Mouse (Mus musculus) spleen, adult 2 months (tissue): Measurements from ENCODE around the gene 3110082I17Rik. TPM values are rescaled to one million over a fixed set of nuclear protein-coding genes. Genes with fewer than 3 reads are reported as not detected.

ENCODE experiments used
- DNase-seq, 2 experiments: peaks; one replicate each; pipeline versions ENCODE4 v3.0.0 to v3.0.0-alpha.2; 2012 to 2021; ENCODE audit warnings: low spot score in 2 of 2, low read depth in 1 of 2
- H3K27ac ChIP-seq: fragments of 200-500 bp; 2 replicates; pipeline ENCODE4 v1.5.1; 2012; ENCODE audit warnings: low read length, inconsistent platforms; ENCODE audit not compliant: insufficient read depth
- H3K27me3 ChIP-seq: fragments of 200-500 bp; 2 replicates; pipeline ENCODE4 v1.6.1; 2012; ENCODE audit warnings: mild to moderate bottlenecking, moderate library complexity, low read length, inconsistent platforms; ENCODE audit not compliant: control insufficient read depth, insufficient read depth
- H3K36me3 ChIP-seq: fragments of 200-500 bp; 2 replicates; pipeline ENCODE4 v1.6.1; 2012; ENCODE audit warnings: mild to moderate bottlenecking, low read length, inconsistent platforms; ENCODE audit not compliant: control insufficient read depth, insufficient read depth
- H3K4me1 ChIP-seq: fragments of 200-500 bp; 2 replicates; pipeline ENCODE4 v1.6.1; 2011; ENCODE audit warnings: inconsistent platforms; ENCODE audit not compliant: control insufficient read depth, insufficient read depth, insufficient read length
- H3K4me3 ChIP-seq: fragments of 200-500 bp; 2 replicates; pipeline ENCODE4 v1.5.1; 2011; ENCODE audit warnings: mild to moderate bottlenecking, inconsistent platforms; ENCODE audit not compliant: insufficient read depth, insufficient read length; ENCODE audit errors: extremely low read depth
- CTCF ChIP-seq: fragments of 200-500 bp; IDR thresholded peaks from 2 replicates; pipeline ENCODE4 v1.5.1; 2011; ENCODE audit warnings: mild to moderate bottlenecking, inconsistent platforms; ENCODE audit not compliant: insufficient read depth, insufficient read length, insufficient replicate concordance; ENCODE audit errors: extremely low read depth
- POLR2A ChIP-seq: fragments of 200-500 bp; IDR thresholded peaks from 2 replicates; pipeline ENCODE4 v1.6.1; 2011; ENCODE audit warnings: low read depth, low read length, inconsistent platforms
- WGBS: fragments of 180-500 bp; shearing (Covaris S2); methylation state at CpG from one replicate; pipeline ENCODE4 v1.1.7; 2018; 5-methylcytosine and 5-hydroxymethylcytosine counted together
- polyA plus RNA-seq: library from polyadenylated mRNA; depleted of rRNA; stranded (reverse); fragments of >200 nt; gene quantifications from 2 replicates; pipeline ENCODE4 v1.2.3, GENCODE M21; 2012

Gene 3110082I17Rik
- polyA plus RNA-seq, 1 experiment, result 5.2 TPM

DNA sequence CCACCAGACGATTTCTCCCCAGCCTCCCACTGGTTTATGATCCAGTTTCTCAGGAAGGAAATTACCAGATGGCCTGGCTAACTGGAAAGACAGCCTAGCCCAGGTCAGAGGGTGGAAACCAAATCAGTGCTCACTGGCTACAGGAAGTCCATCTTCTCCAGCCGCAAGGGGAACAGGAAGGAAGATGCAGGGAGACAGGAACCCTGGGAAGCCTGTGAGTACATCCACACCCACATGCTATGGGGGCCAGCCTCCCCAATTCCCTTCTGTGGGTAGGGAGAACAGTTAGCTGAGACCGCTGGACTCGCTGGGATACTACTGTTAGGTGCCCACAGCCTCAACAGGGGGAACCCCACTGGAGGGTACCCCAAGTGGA is 72.1 kb downstream of the 3110082I17Rik start:
- 63% methylated on average over 4 of the region's 4 CpGs for WGBS
- DNase-seq, result no peak
- Histone ChIP-seq H3K36me3 (peaks cover 21% of the 10 kb centered on the region), H3K27me3 (no peaks in the 10 kb centered on the region), H3K27ac (peak overlapping the region; percentile 44), H3K4me1 (peaks cover 33% of the 10 kb centered on the region), H3K4me3 (no peak overlapping the region)
- TF ChIP-seq CTCF (no peak), POLR2A (no peak)

DNA sequence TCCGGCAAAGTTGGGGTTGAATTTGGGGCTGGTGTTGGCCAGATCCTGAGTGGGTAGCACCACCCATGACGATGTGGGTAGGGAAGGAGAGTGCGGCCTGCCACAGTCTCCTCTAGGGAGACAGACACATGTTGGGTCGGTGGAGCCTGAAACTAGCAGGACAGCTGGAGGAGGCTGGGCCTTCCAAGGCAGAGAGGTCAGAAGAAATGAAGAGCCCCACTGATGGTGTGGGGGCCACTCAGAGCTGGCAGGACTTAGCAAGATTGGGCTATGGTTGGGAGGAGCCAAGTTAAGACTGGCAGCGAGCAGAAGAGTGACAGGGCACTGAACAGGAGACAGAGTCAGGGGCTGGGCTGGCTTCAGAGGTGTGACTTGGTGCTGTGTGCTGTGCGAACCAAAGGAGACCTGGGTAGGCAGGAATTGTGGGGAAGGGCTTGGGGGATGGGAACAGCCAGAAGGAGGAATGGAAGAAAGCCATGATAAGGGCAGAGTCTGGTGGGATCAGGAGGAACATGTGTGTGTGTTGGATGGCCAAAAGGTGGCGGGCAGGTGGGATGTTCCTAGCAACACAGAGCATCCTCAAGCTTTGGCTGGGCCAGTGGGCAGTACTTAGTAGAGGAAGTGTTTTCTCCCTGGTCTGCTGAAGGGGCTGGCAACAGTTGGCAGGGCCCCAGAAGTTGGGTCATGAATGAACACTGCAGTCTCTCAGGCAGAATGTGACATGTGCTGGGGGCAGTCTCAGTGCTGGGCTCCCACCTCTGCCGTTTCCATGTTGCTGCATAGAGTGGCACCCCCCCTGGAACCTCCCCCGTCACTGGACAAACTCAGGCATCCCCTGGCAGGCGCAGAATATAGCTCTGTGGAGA is 72.8 kb downstream of the 3110082I17Rik start:
- Histone ChIP-seq H3K27me3 (no peaks in the 10 kb centered on the region), H3K27ac (peak overlapping the region; percentile 44), H3K4me1 (peaks cover 39% of the 10 kb centered on the region), H3K4me3 (no peak overlapping the region), H3K36me3 (peaks cover 16% of the 10 kb centered on the region; the same call in 1 of the 2 replicates)
- TF ChIP-seq POLR2A, result no peak
- TF ChIP-seq CTCF, result no peak
- WGBS, result 73% methylated on average over 10 of the region's 10 CpGs
- DNase-seq, result no peak

DNA sequence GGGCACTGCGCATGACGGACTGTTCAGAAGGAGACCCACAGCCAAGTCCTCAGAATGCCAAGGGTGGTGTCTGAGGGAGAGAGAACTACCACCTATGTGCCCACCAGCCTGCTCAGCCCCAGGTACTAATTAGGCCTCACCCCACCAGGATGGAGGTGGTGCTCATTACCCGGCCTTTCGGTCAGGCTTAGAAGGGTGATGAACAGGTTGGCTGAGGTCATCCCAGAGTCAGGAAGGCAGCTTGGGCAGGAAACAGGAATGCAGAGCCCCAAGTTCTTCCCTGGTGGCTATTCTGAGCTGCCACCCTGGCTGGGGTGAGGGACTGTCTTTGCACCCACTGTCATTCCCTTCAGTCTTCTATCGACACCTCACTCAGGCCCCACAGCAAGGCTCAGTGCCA is 74.3 kb downstream of the 3110082I17Rik start:
- Histone ChIP-seq H3K36me3 (peaks cover 11% of the 10 kb centered on the region; the same call in 1 of the 2 replicates), H3K27ac (no peak overlapping the region; the same call in 1 of the 2 replicates), H3K4me3 (no peak overlapping the region), H3K4me1 (peaks cover 41% of the 10 kb centered on the region), H3K27me3 (no peaks in the 10 kb centered on the region)
- WGBS, result 91% methylated on average over 5 of the region's 5 CpGs
- TF ChIP-seq POLR2A (no peak), CTCF (no peak)
- no peak for DNase-seq

DNA sequence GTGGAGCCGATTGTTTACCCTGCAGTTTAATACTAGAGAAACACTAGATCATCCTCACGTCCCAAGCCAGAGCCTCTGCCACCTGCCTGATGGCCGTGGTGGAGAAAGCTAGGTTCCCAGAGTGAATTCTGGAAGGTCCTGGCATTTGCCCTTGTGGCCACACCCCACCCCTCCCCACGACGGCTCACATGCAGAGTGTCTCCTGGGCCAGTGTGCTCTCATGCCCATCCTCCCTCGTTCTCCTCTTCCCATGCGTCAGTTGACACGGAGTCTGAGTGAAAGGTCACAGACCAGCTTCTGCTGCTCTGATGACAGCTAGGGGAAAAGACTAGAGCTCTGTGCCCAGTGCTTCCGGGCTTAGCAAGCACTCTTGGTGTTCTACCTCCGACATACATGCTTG is 75.8 kb downstream of the 3110082I17Rik start:
- WGBS, result 77% methylated on average over 10 of the region's 10 CpGs
- peak overlapping the region; percentile 36; the same call in 1 of the 2 replicates for H3K27ac ChIP-seq
- no peak for DNase-seq

DNA sequence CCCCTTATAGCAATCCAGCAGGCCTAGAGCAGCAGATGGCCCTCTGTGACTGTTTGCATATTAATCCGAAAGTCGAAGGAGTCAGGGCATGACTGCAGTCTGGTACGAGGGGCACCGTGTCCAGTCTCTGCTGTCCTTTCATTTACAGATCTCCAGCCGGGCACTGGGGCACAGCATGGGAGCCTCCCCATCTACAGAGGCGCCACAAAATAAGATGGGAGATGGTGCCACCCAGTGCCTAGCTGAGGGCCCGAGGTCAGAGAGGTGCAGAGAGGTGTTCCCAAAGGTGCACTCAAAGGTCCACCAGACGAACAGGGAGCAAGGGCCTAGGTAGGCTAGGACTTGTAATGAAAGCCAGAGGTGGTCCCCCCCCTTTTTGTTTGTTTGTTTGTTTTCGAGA is 77.1 kb downstream of the 3110082I17Rik start:
- peak overlapping the region; percentile 84 for H3K27ac ChIP-seq
- H3K36me3 ChIP-seq, result peaks cover 5% of the 10 kb centered on the region; the same call in 1 of the 2 replicates
- TF ChIP-seq POLR2A, result no peak
- TF ChIP-seq CTCF, result no peak
- H3K4me1 ChIP-seq, result peaks cover 38% of the 10 kb centered on the region; the same call in 1 of the 2 replicates
- no peaks in the 10 kb centered on the region for H3K27me3 ChIP-seq
- H3K4me3 ChIP-seq, result peak overlapping the region; percentile 6; the same call in 1 of the 2 replicates
- no peak for DNase-seq
- WGBS, result 55% methylated on average over 9 of the region's 9 CpGs

More for the DNA sequence above, 75.8 kb downstream of the 3110082I17Rik start:
- H3K4me1 ChIP-seq, result peaks cover 39% of the 10 kb centered on the region
- no peaks in the 10 kb centered on the region for H3K27me3 ChIP-seq
- no peak overlapping the region for H3K4me3 ChIP-seq
- TF ChIP-seq POLR2A (no peak), CTCF (no peak)
- H3K36me3 ChIP-seq, result peaks cover 11% of the 10 kb centered on the region; the same call in 1 of the 2 replicates

DNA sequence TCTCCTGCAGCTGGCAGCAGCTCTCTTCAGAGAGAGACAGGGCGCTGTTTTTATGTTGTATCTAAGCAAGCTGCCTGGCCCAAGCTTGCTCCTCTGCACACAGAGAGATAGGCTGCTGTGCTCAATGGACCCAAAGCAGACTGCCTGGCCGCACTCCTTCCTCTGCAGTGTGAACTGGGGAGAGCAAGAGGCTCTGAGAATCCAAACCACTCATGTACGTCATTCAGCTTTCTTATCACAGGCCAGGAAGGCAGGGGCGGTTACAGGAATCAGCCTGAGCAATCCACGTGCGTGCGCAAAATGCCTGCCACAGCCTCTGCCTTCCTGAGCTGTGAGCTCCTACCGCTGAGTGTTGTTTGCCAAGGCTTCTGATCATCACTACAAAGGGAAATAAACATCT is 77.6 kb downstream of the 3110082I17Rik start:
- H3K4me3 ChIP-seq, result peak overlapping the region; percentile 58; the same call in 1 of the 2 replicates
- peaks cover 38% of the 10 kb centered on the region; the same call in 1 of the 2 replicates for H3K4me1 ChIP-seq
- peaks cover 3% of the 10 kb centered on the region; the same call in 1 of the 2 replicates for H3K36me3 ChIP-seq
- DNase-seq, result peak; percentile 44 to 65
- no peaks in the 10 kb centered on the region for H3K27me3 ChIP-seq
- peak; percentile 45; the same call in 1 of the 2 replicates for TF ChIP-seq POLR2A
- no peak for TF ChIP-seq CTCF
- H3K27ac ChIP-seq, result peak overlapping the region; percentile 84
- WGBS, result 8% methylated on average over 8 of the region's 8 CpGs

DNA sequence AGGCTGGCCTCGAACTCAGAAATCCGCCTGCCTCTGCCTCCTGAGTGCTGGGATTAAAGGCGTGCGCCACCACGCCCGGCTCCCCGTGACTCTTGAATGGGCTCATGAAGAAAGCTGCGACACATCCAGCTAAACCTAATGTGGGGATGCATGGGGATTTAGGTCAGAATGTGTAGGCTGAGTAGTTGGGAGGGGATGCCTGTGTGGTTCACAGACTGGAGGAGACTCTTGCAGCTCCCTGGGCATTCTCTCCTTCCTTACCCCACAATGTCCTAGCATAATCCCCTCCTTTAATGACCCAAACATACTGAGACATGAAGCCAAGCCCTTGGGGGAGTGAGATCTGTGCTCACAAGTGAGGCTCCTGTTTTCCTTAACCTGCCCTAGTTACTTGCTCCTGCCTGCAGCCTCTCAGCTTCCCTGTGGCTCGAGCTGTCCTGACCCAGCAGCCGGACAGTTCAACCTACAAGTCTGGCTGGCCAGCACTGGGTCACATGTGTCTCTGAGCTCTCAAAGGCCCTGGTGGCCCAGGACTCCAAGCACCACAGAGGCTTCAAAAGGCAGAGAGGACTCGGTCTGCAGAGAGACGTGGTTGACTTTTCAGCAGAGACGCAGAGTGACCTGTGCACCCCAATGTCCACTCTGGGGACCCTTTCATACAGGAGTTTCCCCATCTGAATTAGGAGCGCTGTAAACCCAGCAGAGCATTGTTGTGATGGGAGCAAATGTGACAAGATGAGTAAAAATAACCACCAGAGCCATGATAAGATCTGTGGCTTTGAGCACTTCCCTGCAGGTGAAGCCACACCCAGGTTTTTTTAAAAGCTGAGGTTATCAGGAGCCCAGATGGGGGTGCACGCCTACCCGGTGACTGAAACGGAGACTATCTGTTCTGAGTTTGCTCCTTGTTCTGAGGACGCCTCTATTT is 78.5 kb downstream of the 3110082I17Rik start:
- TF ChIP-seq POLR2A, result peak; percentile 27
- no peak for TF ChIP-seq CTCF
- 28% methylated on average over 18 of the region's 18 CpGs for WGBS
- Histone ChIP-seq H3K36me3 (peaks cover 3% of the 10 kb centered on the region; the same call in 1 of the 2 replicates), H3K27ac (peak overlapping the region; percentile 84), H3K4me3 (peak overlapping the region; percentile 58), H3K27me3 (no peaks in the 10 kb centered on the region), H3K4me1 (peaks cover 40% of the 10 kb centered on the region; the same call in 1 of the 2 replicates)
- DNase-seq, result peak; percentile 58 to 72
